21 mouse cellular contexts compared by ENCODE assay signal in genomic region chr17:71132856-71133439, GRCm38 (mm10). TPM values are rescaled to one million over a fixed set of nuclear protein-coding genes. Genes with fewer than 3 reads are reported as not detected.
A peak's percentile ranks its signal among the peaks of the same experiment; 100 is the strongest.
DNase-seq lines count a peak whose midpoint lies in the region; ATAC-seq and TF ChIP-seq lines count a peak whose summit lies in the region.
"Had no signal": no experiment of that assay in that cellular context is flagged by ENCODE, and none has a peak within 500 bp of the region (broad histone marks: within the 10 kb centered on the region; RNA-seq: fewer than 3 reads in every experiment).

No protein-coding gene starts in this region.

- no peaks in the 10 kb centered on the region for H3K9me3 ChIP-seq in forebrain, embryonic 10.5 days
- H3K9me3 ChIP-seq in forebrain, postnatal 0 days (ENCODE audit: low read length), result no peaks in the 10 kb centered on the region
- H3K9me3 ChIP-seq in liver, embryonic 11.5 days (ENCODE audit: control insufficient read depth, low read length), result no peaks in the 10 kb centered on the region
- no peaks in the 10 kb centered on the region for H3K9me3 ChIP-seq in embryonic facial prominence, embryonic 10.5 days
- H3K9me3 ChIP-seq: forebrain, embryonic 12.5 days; hindbrain, embryonic 15.5 days; stomach, embryonic 15.5 days had no signal

- 88% methylated on average over 11 of the region's 11 CpGs for WGBS in forebrain, embryonic 10.5 days
- 92% methylated on average over 11 of the region's 11 CpGs for WGBS in forebrain, postnatal 0 days
- 72% methylated on average over 11 of the region's 11 CpGs for WGBS in liver, embryonic 11.5 days
- WGBS in embryonic facial prominence, embryonic 10.5 days, result 88% methylated on average over 11 of the region's 11 CpGs

- no peaks in the 10 kb centered on the region for H3K36me3 ChIP-seq in forebrain, embryonic 10.5 days (replicated peaks)
- no peaks in the 10 kb centered on the region for H3K36me3 ChIP-seq in forebrain, postnatal 0 days (ENCODE audit: insufficient read depth)
- H3K36me3 ChIP-seq in liver, embryonic 11.5 days (ENCODE audit: control insufficient read depth, insufficient read depth, low read length), result no peaks in the 10 kb centered on the region
- H3K36me3 ChIP-seq in embryonic facial prominence, embryonic 10.5 days (replicated peaks), result no peaks in the 10 kb centered on the region
- H3K36me3 ChIP-seq: forebrain, embryonic 12.5 days; hindbrain, embryonic 15.5 days; stomach, embryonic 15.5 days had no signal

- H3K4me1 ChIP-seq in forebrain, embryonic 10.5 days, result peaks cover 3% of the 10 kb centered on the region; the same call in 1 of the 2 replicates
- no peaks in the 10 kb centered on the region for H3K4me1 ChIP-seq in forebrain, postnatal 0 days (ENCODE audit: insufficient read depth)
- peaks cover 4% of the 10 kb centered on the region; the same call in 1 of the 2 replicates for H3K4me1 ChIP-seq in liver, embryonic 11.5 days (replicated peaks; ENCODE audit: control insufficient read depth, insufficient read depth, low read length)
- peaks cover 33% of the 10 kb centered on the region for H3K4me1 ChIP-seq in embryonic facial prominence, embryonic 10.5 days
- H3K4me1 ChIP-seq: hindbrain, embryonic 15.5 days had no signal

- no peaks in the 10 kb centered on the region for H3K27me3 ChIP-seq in forebrain, embryonic 10.5 days (ENCODE audit: poor library complexity, severe bottlenecking)
- H3K27me3 ChIP-seq in forebrain, postnatal 0 days (ENCODE audit: insufficient read depth, low read length), result no peaks in the 10 kb centered on the region
- no peaks in the 10 kb centered on the region for H3K27me3 ChIP-seq in liver, embryonic 11.5 days (replicated peaks; ENCODE audit: control insufficient read depth, insufficient read depth, low read length)
- no peaks in the 10 kb centered on the region for H3K27me3 ChIP-seq in embryonic facial prominence, embryonic 10.5 days (replicated peaks; ENCODE audit: low read depth, poor library complexity, severe bottlenecking)
- H3K27me3 ChIP-seq: forebrain, embryonic 12.5 days; hindbrain, embryonic 15.5 days; megakaryocyte, embryonic 14.5 days; stomach, embryonic 15.5 days had no signal

- no peak overlapping the region for H3K27ac ChIP-seq in forebrain, embryonic 10.5 days
- no peak overlapping the region for H3K27ac ChIP-seq in forebrain, postnatal 0 days (ENCODE audit: low read depth, low read length)
- H3K27ac ChIP-seq in liver, embryonic 11.5 days (ENCODE audit: low read depth, low read length), result no peak overlapping the region
- no peak overlapping the region for H3K27ac ChIP-seq in embryonic facial prominence, embryonic 10.5 days (replicated peaks)
- H3K27ac ChIP-seq: forebrain, embryonic 12.5 days; hindbrain, embryonic 15.5 days; kidney, postnatal 0 days; liver, embryonic 14.5 days; stomach, embryonic 15.5 days had no signal

- no peak overlapping the region for H3K4me2 ChIP-seq in forebrain, postnatal 0 days (ENCODE audit: low read depth)
- no peak overlapping the region for H3K4me2 ChIP-seq in liver, embryonic 11.5 days
- H3K4me2 ChIP-seq: forebrain, embryonic 12.5 days; hindbrain, embryonic 15.5 days; stomach, embryonic 15.5 days had no signal

- ATAC-seq in forebrain, postnatal 0 days, result no peak
- ATAC-seq in liver, embryonic 11.5 days (replicated peaks; ENCODE audit: low FRiP score), result no peak
- ATAC-seq in megakaryocyte progenitor cell, adult 5-6 weeks (replicated peaks; ENCODE audit: poor library complexity), result peak; percentile 46; the same call in 1 of the 2 replicates
- ATAC-seq: midbrain, embryonic 16.5 days had no signal

- DNase-seq in forebrain, embryonic 10.5 days (ENCODE audit: extremely low spot score, low spot score), result peak; percentile 6
- DNase-seq in forebrain, postnatal 0 days, result no peak
- DNase-seq in liver, embryonic 11.5 days (ENCODE audit: low spot score), result peak; percentile 29
- DNase-seq in liver, result no peak
- peak; percentile 2 for DNase-seq in embryonic facial prominence, embryonic 10.5 days (ENCODE audit: low spot score)
- no peak for DNase-seq in urinary bladder, postnatal 25 days (ENCODE audit: low spot score)
- no peak for DNase-seq in kidney, postnatal 14 days
- DNase-seq: adrenal gland, postnatal 25 days; cerebellum, adult 18-20 months; cerebellum, postnatal 36 days; left cerebral cortex, postnatal 4 days; right cerebral cortex, adult 18-20 months; thymus, adult 2 months had no signal

- H3K9ac ChIP-seq in forebrain, postnatal 0 days, result no peak overlapping the region
- H3K9ac ChIP-seq in liver, embryonic 11.5 days (ENCODE audit: low read depth, low read length), result no peak overlapping the region
- H3K9ac ChIP-seq: forebrain, embryonic 12.5 days; hindbrain, embryonic 15.5 days; liver, embryonic 14.5 days; stomach, embryonic 15.5 days had no signal

- no peak for TF ChIP-seq CTCF in forebrain, postnatal 0 days (IDR thresholded peaks at IDR 0.05; ENCODE audit: low read depth)

- no peak overlapping the region for H3K4me3 ChIP-seq in forebrain, embryonic 10.5 days
- no peak overlapping the region for H3K4me3 ChIP-seq in forebrain, postnatal 0 days (ENCODE audit: low read depth, low read length)
- H3K4me3 ChIP-seq in liver, embryonic 11.5 days (ENCODE audit: low read depth, low read length), result no peak overlapping the region
- H3K4me3 ChIP-seq in embryonic facial prominence, embryonic 10.5 days, result no peak overlapping the region
- H3K4me3 ChIP-seq: forebrain, embryonic 12.5 days; hindbrain, embryonic 15.5 days; megakaryocyte, embryonic 14.5 days; stomach, embryonic 15.5 days had no signal

RNA-seq across cellular contexts. Expression of gene Lpin2, which starts 49.4 kb away (rescaled TPM):
- 47.6 and 48.0 TPM in 2 replicates for polyA plus RNA-seq in forebrain, embryonic 10.5 days (2016; fragmentation: Nextera tagmentation; extraction: Ambion mirVana)
- 44.5 and 58.6 TPM in 2 replicates for total RNA-seq in forebrain, postnatal 0 days (2014; rRNA removed)
- polyA plus RNA-seq in forebrain, postnatal 0 days (2015; fragmentation: Nextera tagmentation; extraction: Ambion mirVana), result 23.6 and 32.5 TPM in 2 replicates
- polyA plus RNA-seq in liver, embryonic 11.5 days (2014; fragmentation: Nextera tagmentation; extraction: Ambion mirVana), result 37.7 and 37.9 TPM in 2 replicates
- 42.1 and 45.2 TPM in 2 replicates for polyA plus RNA-seq in embryonic facial prominence, embryonic 10.5 days (2016; fragmentation: Nextera tagmentation; extraction: Ambion mirVana)
- 18.9 and 26.4 TPM in 2 replicates for total RNA-seq in megakaryocyte progenitor cell, adult 5-6 weeks (2015)
- 26.1 and 47.3 TPM in 2 replicates for total RNA-seq in megakaryocyte progenitor cell, adult 5-6 weeks (2017)

Comparison
In these comparisons a context has a peak if more than half of its experiments do, and no peak if none do; other contexts are left out.
1. DNase-seq: peak in forebrain, embryonic 10.5 days (single experiment), liver, embryonic 11.5 days (single experiment) and embryonic facial prominence, embryonic 10.5 days (single experiment); none in forebrain, postnatal 0 days (single experiment), liver (single experiment), urinary bladder, postnatal 25 days (single experiment) and kidney, postnatal 14 days (single experiment).